Mouse (Mus musculus) intestine, embryonic 14.5 days (tissue): ENCODE results near the gene Shh. TPM values are rescaled to one million over a fixed set of nuclear protein-coding genes. Genes with fewer than 3 reads are reported as not detected.

Experiments
- ATAC-seq: fragments of 200-750 bp; cut with Nextera tagmentation; replicated peaks from 2 replicates; pipeline ENCODE4 v1.8.0; 2017; ENCODE audit warnings: low read depth, moderate number of reproducible peaks, moderate TSS enrichment, moderate library complexity; ENCODE audit not compliant: low FRiP score, low TSS enrichment
- DNase-seq: peaks from one replicate; pipeline ENCODE4 v3.0.0-alpha.2; 2018; ENCODE audit warnings: low spot score
- H3K27ac ChIP-seq: fragments of 300-500 bp; sonication (generic); 2 replicates; pipeline ENCODE4 v1.5.1; 2014; ENCODE audit warnings: low read depth, mild to moderate bottlenecking, control low read depth
- H3K27me3 ChIP-seq: fragments of 300-500 bp; sonication (generic); replicated peaks from 2 replicates; pipeline ENCODE4 v1.6.1; 2014; ENCODE audit warnings: low read length, control low read depth; ENCODE audit not compliant: control insufficient read depth, insufficient read depth
- H3K36me3 ChIP-seq: fragments of 300-500 bp; sonication (generic); 2 replicates; pipeline ENCODE4 v1.6.1; 2014; ENCODE audit warnings: low read length, control low read depth; ENCODE audit not compliant: control insufficient read depth, insufficient read depth
- H3K4me1 ChIP-seq: fragments of 300-500 bp; sonication (generic); replicated peaks from 2 replicates; pipeline ENCODE4 v1.6.1; 2014; ENCODE audit warnings: low read length, control low read depth, mixed read lengths; ENCODE audit not compliant: control insufficient read depth, insufficient read depth
- H3K4me2 ChIP-seq: fragments of 300-500 bp; sonication (generic); 2 replicates; pipeline ENCODE4 v1.6.1; 2014; ENCODE audit warnings: low read length
- H3K4me3 ChIP-seq: fragments of 300-500 bp; sonication (generic); 2 replicates; pipeline ENCODE4 v1.5.1; 2014; ENCODE audit warnings: low read depth, low read length, control low read depth, mixed read lengths
- H3K9ac ChIP-seq: fragments of 300-500 bp; sonication (generic); 2 replicates; pipeline ENCODE4 v1.6.1; 2014; ENCODE audit warnings: mild to moderate bottlenecking, low read length
- H3K9me3 ChIP-seq: fragments of 300-500 bp; sonication (generic); 2 replicates; pipeline ENCODE4 v1.6.1; 2016; ENCODE audit warnings: low read length, control low read depth; ENCODE audit not compliant: control insufficient read depth
- WGBS: fragments of 180-500 bp; shearing (Covaris S2); extraction: QIAGEN DNeasy Blood & Tissue Kit; methylation state at CpG from one replicate; pipeline ENCODE4 v1.1.7; 2014; 5-methylcytosine and 5-hydroxymethylcytosine counted together
- polyA plus RNA-seq: library from polyadenylated mRNA; unstranded; fragments of >200 nt; fragmentation: Nextera tagmentation; extraction: Ambion mirVana; gene quantifications from 2 replicates; pipeline ENCODE4 v1.2.1, GENCODE M21; 2014

Shh gene
- polyA plus RNA-seq, 1 experiment from 2014 or later: 7.8 TPM

GRCm38 (mm10) chr5:28461376-28461775 is 5.7 kb downstream of the Shh start:
- Histone ChIP-seq H3K9me3 (no peaks in the 10 kb centered on the region), H3K27ac (peak overlapping the region; percentile 8; the same call in 1 of the 2 replicates), H3K27me3 (peaks cover 100% of the 10 kb centered on the region), H3K4me1 (peaks cover 15% of the 10 kb centered on the region), H3K4me2 (peak overlapping the region; percentile 62), H3K4me3 (peak overlapping the region; percentile 45), H3K9ac (peak overlapping the region; percentile 27; the same call in 1 of the 2 replicates), H3K36me3 (no peaks in the 10 kb centered on the region)
- DNase-seq (no peak), ATAC-seq (no peak)
- 7% methylated on average over 11 of the region's 11 CpGs for WGBS

GRCm38 (mm10) chr5:28460556-28461350 is 6.3 kb downstream of the Shh start:
- H3K27ac ChIP-seq: peak overlapping the region; percentile 8; the same call in 1 of the 2 replicates
- H3K9ac ChIP-seq: peak overlapping the region; percentile 27; the same call in 1 of the 2 replicates
- no peaks in the 10 kb centered on the region for H3K36me3 ChIP-seq
- DNase-seq (peak; percentile 64), ATAC-seq (no peak)
- peak overlapping the region; percentile 45 for H3K4me3 ChIP-seq
- peak overlapping the region; percentile 62 for H3K4me2 ChIP-seq
- peaks cover 15% of the 10 kb centered on the region for H3K4me1 ChIP-seq
- no peaks in the 10 kb centered on the region for H3K9me3 ChIP-seq
- WGBS: 2% methylated on average over 17 of the region's 17 CpGs
- H3K27me3 ChIP-seq: peaks cover 100% of the 10 kb centered on the region

GRCm38 (mm10) chr5:28459456-28460225 is 7.4 kb downstream of the Shh start:
- DNase-seq (peak; percentile 73), ATAC-seq (peak; percentile 33)
- no peaks in the 10 kb centered on the region for H3K9me3 ChIP-seq
- H3K4me3 ChIP-seq: peak overlapping the region; percentile 45
- H3K27me3 ChIP-seq: peaks cover 93% of the 10 kb centered on the region
- peak overlapping the region; percentile 62 for H3K4me2 ChIP-seq
- H3K9ac ChIP-seq: peak overlapping the region; percentile 32
- H3K27ac ChIP-seq: peak overlapping the region; percentile 75
- H3K4me1 ChIP-seq: peaks cover 11% of the 10 kb centered on the region; the same call in 1 of the 2 replicates
- H3K36me3 ChIP-seq: no peaks in the 10 kb centered on the region
- WGBS: 1% methylated on average over 41 of the region's 41 CpGs

GRCm38 (mm10) chr5:28458821-28459240 is 8.2 kb downstream of the Shh start:
- H3K9ac ChIP-seq: peak overlapping the region; percentile 32

GRCm38 (mm10) chr5:28457921-28458641 is 9.0 kb downstream of the Shh start:
- Histone ChIP-seq H3K4me2 (peak overlapping the region; percentile 62), H3K36me3 (no peaks in the 10 kb centered on the region), H3K9me3 (no peaks in the 10 kb centered on the region), H3K9ac (0 out of 2 replicates have a peak overlapping the region, but pooled peaks have one; percentile 14), H3K4me1 (peaks cover 11% of the 10 kb centered on the region; the same call in 1 of the 2 replicates), H3K27ac (no peak overlapping the region), H3K4me3 (peak overlapping the region; percentile 29), H3K27me3 (peaks cover 78% of the 10 kb centered on the region)
- ATAC-seq: no peak
- DNase-seq: peak; percentile 73
- WGBS: 1% methylated on average over 89 of the region's 95 CpGs

More at GRCm38 (mm10) chr5:28458821-28459240, 8.2 kb downstream of the Shh start:
- Histone ChIP-seq H3K4me1 (peaks cover 11% of the 10 kb centered on the region; the same call in 1 of the 2 replicates), H3K4me3 (peak overlapping the region; percentile 45), H3K9me3 (no peaks in the 10 kb centered on the region), H3K4me2 (peak overlapping the region; percentile 62), H3K36me3 (no peaks in the 10 kb centered on the region), H3K27me3 (peaks cover 85% of the 10 kb centered on the region), H3K27ac (peak overlapping the region; percentile 75)
- ATAC-seq (peak; percentile 36; the same call in 1 of the 2 replicates), DNase-seq (peak; percentile 80)
- under 1% methylated on average over 27 of the region's 27 CpGs for WGBS

GRCm38 (mm10) chr5:28456366-28456765 is 10.7 kb downstream of the Shh start:
- no peak overlapping the region for H3K9ac ChIP-seq
- no peaks in the 10 kb centered on the region for H3K36me3 ChIP-seq
- peaks cover 61% of the 10 kb centered on the region for H3K27me3 ChIP-seq
- H3K4me2 ChIP-seq: no peak overlapping the region
- no peak overlapping the region for H3K27ac ChIP-seq
- no peaks in the 10 kb centered on the region for H3K9me3 ChIP-seq
- ATAC-seq: no peak
- H3K4me3 ChIP-seq: no peak overlapping the region
- DNase-seq: peak; percentile 52
- H3K4me1 ChIP-seq: peaks cover 11% of the 10 kb centered on the region; the same call in 1 of the 2 replicates
- WGBS: 56% methylated on average over 1 of the region's 1 CpGs

- DNase-seq: peak; percentile 46
These were observed 11.3 kb downstream of the Shh start for GRCm38 (mm10) chr5:28455721-28456120.

GRCm38 (mm10) chr5:28454546-28454945 is 12.5 kb downstream of the Shh start:
- Histone ChIP-seq H3K9me3 (no peaks in the 10 kb centered on the region), H3K36me3 (no peaks in the 10 kb centered on the region), H3K4me2 (no peak overlapping the region), H3K27me3 (peaks cover 42% of the 10 kb centered on the region), H3K4me1 (peaks cover 10% of the 10 kb centered on the region; the same call in 1 of the 2 replicates), H3K27ac (no peak overlapping the region), H3K9ac (no peak overlapping the region), H3K4me3 (no peak overlapping the region)
- 89% methylated on average over 6 of the region's 6 CpGs for WGBS
- peak; percentile 50 for DNase-seq
- no peak for ATAC-seq

More at GRCm38 (mm10) chr5:28455721-28456120, 11.3 kb downstream of the Shh start:
- no peak for ATAC-seq
- no peaks in the 10 kb centered on the region for H3K9me3 ChIP-seq
- no peak overlapping the region for H3K9ac ChIP-seq
- H3K4me3 ChIP-seq: no peak overlapping the region
- 76% methylated on average over 5 of the region's 5 CpGs for WGBS
- H3K36me3 ChIP-seq: no peaks in the 10 kb centered on the region
- H3K27me3 ChIP-seq: peaks cover 54% of the 10 kb centered on the region
- peaks cover 11% of the 10 kb centered on the region; the same call in 1 of the 2 replicates for H3K4me1 ChIP-seq
- H3K4me2 ChIP-seq: no peak overlapping the region
- H3K27ac ChIP-seq: no peak overlapping the region
